In genomic region chr2:72978473-72978872, GRCm38 (mm10) we compare ENCODE assay signal across 9 mouse cellular contexts. TPM values are rescaled to one million over a fixed set of nuclear protein-coding genes. Genes with fewer than 3 reads are reported as not detected.
DNase-seq lines count a peak whose midpoint lies in the region; ATAC-seq and TF ChIP-seq lines count a peak whose summit lies in the region.
"Had no signal": no experiment of that assay in that cellular context is flagged by ENCODE, and none has a peak within 500 bp of the region (broad histone marks: within the 10 kb centered on the region; RNA-seq: fewer than 3 reads in every experiment).

No protein-coding gene starts in this region.

- H3K4me1 ChIP-seq in midbrain, embryonic 15.5 days, result peaks cover 30% of the 10 kb centered on the region

- H3K27ac ChIP-seq in left cerebral cortex, adult 2 months, result peak overlapping the region; percentile 69
- H3K27ac ChIP-seq in midbrain, embryonic 15.5 days, result peak overlapping the region; percentile 100

- no peaks in the 10 kb centered on the region for H3K27me3 ChIP-seq in midbrain, embryonic 15.5 days (replicated peaks)

- ATAC-seq in midbrain, embryonic 15.5 days (replicated peaks), result peak; percentile 16

- WGBS in midbrain, embryonic 15.5 days, result under 1% methylated on average over 38 of the region's 38 CpGs

- intact Hi-C loops in left cerebral cortex, adult 2 months (cut with DNase I), result loop anchor here (2.0 to 10.0 kb wide), 3 partner anchors 234 to 344 kb away; partner anchors contain the start of gene Sp9

- peak overlapping the region; percentile 97 for H3K4me3 ChIP-seq in left cerebral cortex, adult 2 months
- H3K4me3 ChIP-seq in midbrain, embryonic 15.5 days, result peak overlapping the region; percentile 96

- DNase-seq in right cerebral cortex, postnatal 10 days (ENCODE audit: low spot score in 2 of 2), result peak; percentile 69 to 70
- no peak for DNase-seq in right cerebral cortex, postnatal 25 days
- peak; percentile 71 for DNase-seq in brain, adult 2 months (ENCODE audit: low read depth, low spot score)
- DNase-seq in forelimb bud, embryonic 11.5 days (ENCODE audit: low read depth, low spot score), result peak; percentile 74
- DNase-seq in left cerebral cortex, adult 2 months (ENCODE audit: extremely low spot score in 1 of 2, low spot score in 2 of 2), result no peak
- peak; percentile 51 to 52 for DNase-seq in thymus, postnatal 10 days (ENCODE audit: low spot score in 2 of 2)
- DNase-seq in layer of hippocampus, postnatal 36 days, result no peak

- H3K9me3 ChIP-seq in midbrain, embryonic 15.5 days, result no peaks in the 10 kb centered on the region

- H3K36me3 ChIP-seq in midbrain, embryonic 15.5 days (replicated peaks), result no peaks in the 10 kb centered on the region

- TF ChIP-seq CTCF in left cerebral cortex, adult 2 months (IDR thresholded peaks at IDR 0.05), result peak; percentile 57

- peak overlapping the region; percentile 100 for H3K9ac ChIP-seq in midbrain, embryonic 15.5 days

- H3K4me2 ChIP-seq in midbrain, embryonic 15.5 days, result peak overlapping the region; percentile 54

RNA-seq across cellular contexts. Expression of gene Sp3, which starts 1.8 kb away (rescaled TPM):
- total RNA-seq in left cerebral cortex, adult 2 months (2021), result 10 to 100 TPM; 51.4 to 56.6 TPM
- 37.7 and 39.4 TPM in 2 replicates for polyA plus RNA-seq in midbrain, embryonic 15.5 days (2015; fragmentation: Nextera tagmentation; extraction: Ambion mirVana)
- total RNA-seq in layer of hippocampus, postnatal 36 days (2021), result 10 to 100 TPM; 63.5 to 73.7 TPM

RNA-seq across cellular contexts. Expression of gene Gm11084, which starts 8.0 kb away (rescaled TPM):
- not detected for total RNA-seq in left cerebral cortex, adult 2 months (2021)
- not detected in 2 replicates for polyA plus RNA-seq in midbrain, embryonic 15.5 days (2015; fragmentation: Nextera tagmentation; extraction: Ambion mirVana)
- not detected for total RNA-seq in layer of hippocampus, postnatal 36 days (2021)
- total RNA-seq: heart, postnatal 10 days had no signal

Comparison
In these comparisons a context has a peak if more than half of its experiments do, and no peak if none do; other contexts are left out.
1. DNase-seq: peak in right cerebral cortex, postnatal 10 days (2 of 2), brain, adult 2 months (single experiment), forelimb bud, embryonic 11.5 days (single experiment) and thymus, postnatal 10 days (2 of 2); none in right cerebral cortex, postnatal 25 days (single experiment), left cerebral cortex, adult 2 months (0 of 2) and layer of hippocampus, postnatal 36 days (0 of 2).